Mouse (Mus musculus): Measurements from ENCODE around the gene Slc2a1. TPM values are rescaled to one million over a fixed set of nuclear protein-coding genes. Genes with fewer than 3 reads are reported as not detected.

The Slc2a1 gene
- polyA plus RNA-seq, 1 experiment from 2014 or later: 29.6 TPM

- no peaks in the 10 kb centered on the region for H3K9me3 ChIP-seq (ENCODE audit: low read length)
- peak; percentile 89 for DNase-seq
- TF ChIP-seq CTCF (IDR thresholded peaks at IDR 0.05; ENCODE audit: low read depth) (peak; percentile 97), EP300 (IDR thresholded peaks at IDR 0.05; ENCODE audit: low read depth) (no peak)
- peaks cover under 1% of the 10 kb centered on the region for H3K4me1 ChIP-seq (ENCODE audit: insufficient read depth)
- H3K9ac ChIP-seq (replicated peaks): no peak overlapping the region
- peaks cover 10% of the 10 kb centered on the region; the same call in 1 of the 2 replicates for H3K36me3 ChIP-seq (replicated peaks; ENCODE audit: insufficient read depth, low read length)
- H3K4me2 ChIP-seq (ENCODE audit: low read depth, low read length): no peak overlapping the region
- ATAC-seq: peak; percentile 50
- H3K27ac ChIP-seq (ENCODE audit: low read depth): no peak overlapping the region
- no peak overlapping the region for H3K4me3 ChIP-seq (ENCODE audit: low read depth, low read length)
- 3% methylated on average over 4 of the region's 4 CpGs for WGBS (ENCODE audit: insufficient replicate concordance)
- H3K27me3 ChIP-seq (ENCODE audit: insufficient read depth, low read length): no peaks in the 10 kb centered on the region
Observed at GRCm38 (mm10) chr4:119167663-119168062, 59.2 kb downstream of the Slc2a1 start.

GRCm38 (mm10) chr4:119172919-119173650 lies 64.6 kb downstream of the Slc2a1 start:
- Histone ChIP-seq H3K27me3 (ENCODE audit: insufficient read depth, low read length) (no peaks in the 10 kb centered on the region), H3K9ac (replicated peaks) (peak overlapping the region; percentile 75), H3K9me3 (ENCODE audit: low read length) (no peaks in the 10 kb centered on the region), H3K4me1 (ENCODE audit: insufficient read depth) (peaks cover 13% of the 10 kb centered on the region), H3K4me2 (ENCODE audit: low read depth, low read length) (peak overlapping the region; percentile 96), H3K4me3 (ENCODE audit: low read depth, low read length) (peak overlapping the region; percentile 85), H3K27ac (ENCODE audit: low read depth) (peak overlapping the region; percentile 41), H3K36me3 (replicated peaks; ENCODE audit: insufficient read depth, low read length) (peaks cover 18% of the 10 kb centered on the region)
- TF ChIP-seq EP300 (IDR thresholded peaks at IDR 0.05; ENCODE audit: low read depth): no peak
- TF ChIP-seq CTCF (IDR thresholded peaks at IDR 0.05; ENCODE audit: low read depth): no peak
- no peak for ATAC-seq
- no peak for DNase-seq
- WGBS (ENCODE audit: insufficient replicate concordance): 28% methylated on average over 18 of the region's 18 CpGs

- no peaks in the 10 kb centered on the region for H3K27me3 ChIP-seq (ENCODE audit: insufficient read depth, low read length)
- H3K4me2 ChIP-seq (ENCODE audit: low read depth, low read length): peak within 1 kb of the TSS; percentile 96
- H3K4me3 ChIP-seq (ENCODE audit: low read depth, low read length): peak within 1 kb of the TSS; percentile 85
- peak within 1 kb of the TSS; percentile 75 for H3K9ac ChIP-seq (replicated peaks)
- H3K4me1 ChIP-seq (ENCODE audit: insufficient read depth): peaks cover 13% of the 10 kb centered on the region
- peaks cover 27% of the 10 kb centered on the region for H3K36me3 ChIP-seq (replicated peaks; ENCODE audit: insufficient read depth, low read length)
- H3K9me3 ChIP-seq (ENCODE audit: low read length): no peaks in the 10 kb centered on the region
- WGBS (ENCODE audit: insufficient replicate concordance): under 1% methylated on average over 40 of the region's 40 CpGs
- peak within 1 kb of the TSS; percentile 41 for H3K27ac ChIP-seq (ENCODE audit: low read depth)
- no peak for TF ChIP-seq EP300 (IDR thresholded peaks at IDR 0.05; ENCODE audit: low read depth)
- no peak for TF ChIP-seq CTCF (IDR thresholded peaks at IDR 0.05; ENCODE audit: low read depth)
- peak; percentile 93 for DNase-seq
- peak; percentile 100 for ATAC-seq
Observed at GRCm38 (mm10) chr4:119173851-119174453, 65.4 kb downstream of the Slc2a1 start, which contains the start of gene Zfp691. Gene Zfp691 (minus strand): TSS chr4:119174195.

- no peak for ATAC-seq
- Histone ChIP-seq H3K9ac (replicated peaks) (no peak overlapping the region), H3K9me3 (ENCODE audit: low read length) (no peaks in the 10 kb centered on the region), H3K4me3 (ENCODE audit: low read depth, low read length) (no peak overlapping the region), H3K27ac (ENCODE audit: low read depth) (no peak overlapping the region), H3K27me3 (ENCODE audit: insufficient read depth, low read length) (no peaks in the 10 kb centered on the region), H3K4me1 (ENCODE audit: insufficient read depth) (peaks cover 24% of the 10 kb centered on the region), H3K36me3 (replicated peaks; ENCODE audit: insufficient read depth, low read length) (peaks cover 46% of the 10 kb centered on the region), H3K4me2 (ENCODE audit: low read depth, low read length) (no peak overlapping the region)
- no peak for DNase-seq
- TF ChIP-seq EP300 (IDR thresholded peaks at IDR 0.05; ENCODE audit: low read depth): no peak
- no peak for TF ChIP-seq CTCF (IDR thresholded peaks at IDR 0.05; ENCODE audit: low read depth)
- WGBS (ENCODE audit: insufficient replicate concordance): 64% methylated on average over 5 of the region's 5 CpGs
Observed at GRCm38 (mm10) chr4:119177702-119178101, 69.2 kb downstream of the Slc2a1 start.

GRCm38 (mm10) chr4:119178331-119178730 lies 69.8 kb downstream of the Slc2a1 start:
- no peaks in the 10 kb centered on the region for H3K27me3 ChIP-seq (ENCODE audit: insufficient read depth, low read length)
- no peak overlapping the region for H3K4me2 ChIP-seq (ENCODE audit: low read depth, low read length)
- no peaks in the 10 kb centered on the region for H3K9me3 ChIP-seq (ENCODE audit: low read length)
- H3K9ac ChIP-seq (replicated peaks): no peak overlapping the region
- H3K36me3 ChIP-seq (replicated peaks; ENCODE audit: insufficient read depth, low read length): peaks cover 49% of the 10 kb centered on the region
- DNase-seq (no peak), ATAC-seq (no peak)
- no peak overlapping the region for H3K27ac ChIP-seq (ENCODE audit: low read depth)
- peaks cover 18% of the 10 kb centered on the region for H3K4me1 ChIP-seq (ENCODE audit: insufficient read depth)
- 52% methylated on average over 18 of the region's 18 CpGs for WGBS (ENCODE audit: insufficient replicate concordance)
- no peak for TF ChIP-seq EP300 (IDR thresholded peaks at IDR 0.05; ENCODE audit: low read depth)
- TF ChIP-seq CTCF (IDR thresholded peaks at IDR 0.05; ENCODE audit: low read depth): no peak
- no peak overlapping the region for H3K4me3 ChIP-seq (ENCODE audit: low read depth, low read length)

GRCm38 (mm10) chr4:119180133-119180707 lies 71.7 kb downstream of the Slc2a1 start:
- no peak for DNase-seq
- WGBS (ENCODE audit: insufficient replicate concordance): 44% methylated on average over 4 of the region's 4 CpGs

More at GRCm38 (mm10) chr4:119180133-119180707, 71.7 kb downstream of the Slc2a1 start:
- H3K4me1 ChIP-seq (ENCODE audit: insufficient read depth): peaks cover 18% of the 10 kb centered on the region
- TF ChIP-seq CTCF (IDR thresholded peaks at IDR 0.05; ENCODE audit: low read depth) (peak; percentile 58), EP300 (IDR thresholded peaks at IDR 0.05; ENCODE audit: low read depth) (no peak)
- no peak overlapping the region for H3K27ac ChIP-seq (ENCODE audit: low read depth)
- H3K4me3 ChIP-seq (ENCODE audit: low read depth, low read length): no peak overlapping the region
- ATAC-seq: no peak
- no peaks in the 10 kb centered on the region for H3K27me3 ChIP-seq (ENCODE audit: insufficient read depth, low read length)
- H3K4me2 ChIP-seq (ENCODE audit: low read depth, low read length): no peak overlapping the region
- H3K9me3 ChIP-seq (ENCODE audit: low read length): no peaks in the 10 kb centered on the region
- H3K36me3 ChIP-seq (replicated peaks; ENCODE audit: insufficient read depth, low read length): peaks cover 63% of the 10 kb centered on the region
- no peak overlapping the region for H3K9ac ChIP-seq (replicated peaks)

All from liver, postnatal 0 days (tissue).